Mouse (Mus musculus) lung, embryonic 16.5 days (tissue): Measurements from ENCODE around the gene Has3. TPM values are rescaled to one million over a fixed set of nuclear protein-coding genes. Genes with fewer than 3 reads are reported as not detected.
"Not testable (repeated sequence)": the region's sequence is repeated elsewhere in the genome, so short reads cannot be mapped to it uniquely, and the experiment has no call there.

ENCODE experiments used
- ATAC-seq: fragments of 200-750 bp; cut with Nextera tagmentation; 2 replicates; pipeline ENCODE4 v1.8.0; 2017; ENCODE audit warnings: low read depth, mild to moderate bottlenecking, moderate library complexity
- H3K27ac ChIP-seq: fragments of 300-500 bp; sonication (generic); 2 replicates; pipeline ENCODE4 v1.5.1; 2014; ENCODE audit warnings: mild to moderate bottlenecking, control low read depth, low read length
- H3K27me3 ChIP-seq: fragments of 300-500 bp; sonication (generic); 2 replicates; pipeline ENCODE4 v1.6.1; 2014; ENCODE audit warnings: low read depth, low read length, mixed read lengths; ENCODE audit not compliant: control insufficient read depth, insufficient read depth
- H3K36me3 ChIP-seq: fragments of 300-500 bp; sonication (generic); 2 replicates; pipeline ENCODE4 v1.6.1; 2014; ENCODE audit warnings: low read length; ENCODE audit not compliant: control insufficient read depth, insufficient read depth
- H3K4me1 ChIP-seq: fragments of 300-500 bp; sonication (generic); replicated peaks from 2 replicates; pipeline ENCODE4 v1.6.1; 2014; ENCODE audit warnings: low read length, mixed read lengths; ENCODE audit not compliant: control insufficient read depth, insufficient read depth
- H3K4me2 ChIP-seq: fragments of 300-500 bp; sonication (generic); 2 replicates; pipeline ENCODE4 v1.6.1; 2014; ENCODE audit warnings: low read depth, low read length, control low read depth
- H3K4me3 ChIP-seq: fragments of 300-500 bp; sonication (generic); 2 replicates; pipeline ENCODE4 v1.5.1; 2014; ENCODE audit warnings: mild to moderate bottlenecking, low read length, control low read depth
- H3K9ac ChIP-seq: fragments of 300-500 bp; sonication (generic); 2 replicates; pipeline ENCODE4 v1.6.1; 2014; ENCODE audit warnings: low read length, control low read depth
- H3K9me3 ChIP-seq: fragments of 300-500 bp; sonication (generic); 2 replicates; pipeline ENCODE4 v1.6.1; 2016; ENCODE audit warnings: low read length; ENCODE audit not compliant: control insufficient read depth
- WGBS: fragments of 180-500 bp; shearing (Covaris S2); extraction: QIAGEN DNeasy Blood & Tissue Kit; methylation state at CpG from one replicate; pipeline ENCODE4 v1.1.7; 2014; 5-methylcytosine and 5-hydroxymethylcytosine counted together
- polyA plus RNA-seq: library from polyadenylated mRNA; unstranded; fragments of >200 nt; fragmentation: Nextera tagmentation; extraction: Ambion mirVana; gene quantifications from 2 replicates; pipeline ENCODE4 v1.2.1, GENCODE M21; 2015

Gene Has3
- polyA plus RNA-seq, 1 experiment from 2014 or later: 0.23 TPM

GRCm38 (mm10) chr8:106924904-106925349, 54.9 kb downstream of the Has3 start:
- 0 out of 2 replicates have a peak, but pooled peaks have one; percentile 43 for ATAC-seq
- Histone ChIP-seq H3K9ac (no peak overlapping the region), H3K4me1 (peaks cover 11% of the 10 kb centered on the region; the same call in 1 of the 2 replicates), H3K4me3 (no peak overlapping the region), H3K27ac (peak overlapping the region; percentile 37), H3K27me3 (no peaks in the 10 kb centered on the region), H3K9me3 (no peaks in the 10 kb centered on the region), H3K36me3 (peaks cover 18% of the 10 kb centered on the region), H3K4me2 (no peak overlapping the region)
- WGBS: 56% methylated on average over 8 of the region's 8 CpGs

GRCm38 (mm10) chr8:106925446-106925845, 55.4 kb downstream of the Has3 start:
- Histone ChIP-seq H3K4me1 (peaks cover 14% of the 10 kb centered on the region; the same call in 1 of the 2 replicates), H3K9me3 (no peaks in the 10 kb centered on the region), H3K27me3 (no peaks in the 10 kb centered on the region), H3K36me3 (peaks cover 15% of the 10 kb centered on the region), H3K27ac (no peak overlapping the region), H3K4me2 (no peak overlapping the region), H3K4me3 (no peak overlapping the region), H3K9ac (no peak overlapping the region)
- no peak for ATAC-seq
- 80% methylated on average over 4 of the region's 4 CpGs for WGBS

GRCm38 (mm10) chr8:106927247-106927646, 57.2 kb downstream of the Has3 start:
- Histone ChIP-seq H3K27ac (no peak overlapping the region), H3K4me3 (no peak overlapping the region), H3K4me2 (no peak overlapping the region), H3K27me3 (no peaks in the 10 kb centered on the region), H3K9ac (no peak overlapping the region), H3K9me3 (no peaks in the 10 kb centered on the region), H3K4me1 (peaks cover 19% of the 10 kb centered on the region), H3K36me3 (peaks cover 11% of the 10 kb centered on the region)
- 50% methylated on average over 4 of the region's 4 CpGs for WGBS
- ATAC-seq: no peak

- not testable (repeated sequence) for H3K9ac ChIP-seq, H3K4me2 ChIP-seq, H3K27me3 ChIP-seq, ATAC-seq, H3K36me3 ChIP-seq, H3K9me3 ChIP-seq, H3K4me3 ChIP-seq
- peak overlapping the region; percentile 91; the same call in 1 of the 2 replicates for H3K27ac ChIP-seq
- WGBS: 92% methylated on average over 10 of the region's 11 CpGs
- peaks cover 27% of the 10 kb centered on the region for H3K4me1 ChIP-seq
These were observed 58.1 kb downstream of the Has3 start for GRCm38 (mm10) chr8:106928182-106928581.

- Histone ChIP-seq H3K4me1 (peaks cover 26% of the 10 kb centered on the region), H3K27me3 (no peaks in the 10 kb centered on the region), H3K36me3 (no peaks in the 10 kb centered on the region), H3K27ac (peak overlapping the region; percentile 91), H3K4me3 (no peak overlapping the region), H3K9ac (no peak overlapping the region), H3K9me3 (no peaks in the 10 kb centered on the region), H3K4me2 (no peak overlapping the region)
- WGBS: 33% methylated on average over 6 of the region's 6 CpGs
- peak; percentile 80 for ATAC-seq
These were observed 59.3 kb downstream of the Has3 start for GRCm38 (mm10) chr8:106929155-106929913.

GRCm38 (mm10) chr8:106929921-106930320, 59.9 kb downstream of the Has3 start:
- H3K27me3 ChIP-seq: no peaks in the 10 kb centered on the region
- H3K4me1 ChIP-seq: peaks cover 25% of the 10 kb centered on the region
- ATAC-seq: no peak
- H3K4me2 ChIP-seq: no peak overlapping the region
- H3K27ac ChIP-seq: peak overlapping the region; percentile 91
- no peak overlapping the region for H3K9ac ChIP-seq
- no peaks in the 10 kb centered on the region for H3K9me3 ChIP-seq
- no peak overlapping the region for H3K4me3 ChIP-seq
- H3K36me3 ChIP-seq: no peaks in the 10 kb centered on the region
- WGBS: 49% methylated on average over 5 of the region's 5 CpGs

GRCm38 (mm10) chr8:106932376-106933065, 62.5 kb downstream of the Has3 start:
- Histone ChIP-seq H3K4me2 (peak overlapping the region; percentile 60), H3K4me1 (peaks cover 34% of the 10 kb centered on the region), H3K9ac (peak overlapping the region; percentile 51), H3K4me3 (peak overlapping the region; percentile 32), H3K27me3 (no peaks in the 10 kb centered on the region), H3K36me3 (no peaks in the 10 kb centered on the region), H3K9me3 (no peaks in the 10 kb centered on the region), H3K27ac (peak overlapping the region; percentile 77)
- ATAC-seq: no peak
- 12% methylated on average over 22 of the region's 22 CpGs for WGBS

- no peaks in the 10 kb centered on the region for H3K27me3 ChIP-seq
- WGBS: 78% methylated on average over 4 of the region's 4 CpGs
- no peak overlapping the region for H3K4me2 ChIP-seq
- ATAC-seq: no peak
- H3K4me1 ChIP-seq: peaks cover 38% of the 10 kb centered on the region
- no peak overlapping the region for H3K27ac ChIP-seq
- no peak overlapping the region for H3K4me3 ChIP-seq
- H3K9ac ChIP-seq: no peak overlapping the region
- no peaks in the 10 kb centered on the region for H3K36me3 ChIP-seq
- H3K9me3 ChIP-seq: no peaks in the 10 kb centered on the region
These were observed 63.6 kb downstream of the Has3 start for GRCm38 (mm10) chr8:106933506-106934143.
